In the genomic region with DNA sequence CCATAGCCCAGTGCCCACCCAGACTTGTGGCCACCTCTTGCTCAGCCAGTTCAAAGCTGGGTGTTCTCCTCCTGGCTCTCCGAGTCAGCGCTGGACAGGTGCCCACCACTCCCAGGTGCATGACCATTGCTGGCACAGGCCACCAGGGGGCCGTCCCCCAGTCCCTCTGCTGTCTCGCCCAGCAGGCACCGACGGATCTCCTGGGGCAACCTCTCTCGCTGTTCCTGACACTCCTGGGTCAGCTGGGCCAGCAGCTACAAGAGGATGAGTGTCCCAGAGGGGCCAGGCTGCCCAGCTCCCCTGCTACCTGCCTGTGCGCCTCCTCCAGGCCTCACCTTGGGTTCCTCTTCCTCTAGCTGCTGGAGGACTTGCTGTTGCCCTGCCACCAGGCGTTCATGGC, we compare ENCODE assay signal across 10 mouse cellular contexts. TPM values are rescaled to one million over a fixed set of nuclear protein-coding genes. Genes with fewer than 3 reads are reported as not detected.
DNase-seq lines count a peak whose midpoint lies in the region; ATAC-seq lines count a peak whose summit lies in the region.
"Had no signal": no experiment of that assay in that cellular context is flagged by ENCODE, and none has a peak within 500 bp of the region (broad histone marks: within the 10 kb centered on the region; RNA-seq: fewer than 3 reads in every experiment).

No protein-coding gene starts in this region.

- H3K4me2 ChIP-seq in liver, embryonic 12.5 days = no peak overlapping the region
- H3K4me2 ChIP-seq in intestine, embryonic 15.5 days (replicated peaks) = 0 out of 2 replicates have a peak overlapping the region, but pooled peaks have one; percentile 3
- H3K4me2 ChIP-seq: embryonic facial prominence, embryonic 13.5 days; liver, embryonic 15.5 days had no signal

- peaks cover 55% of the 10 kb centered on the region for H3K36me3 ChIP-seq in liver, embryonic 12.5 days
- H3K36me3 ChIP-seq in intestine, embryonic 15.5 days = peaks cover 46% of the 10 kb centered on the region
- H3K36me3 ChIP-seq in splenic B cell, adult 2 months (ENCODE audit: control insufficient read depth, insufficient read depth, low read length, poor library complexity, severe bottlenecking) = no peaks in the 10 kb centered on the region

- no peaks in the 10 kb centered on the region for H3K27me3 ChIP-seq in liver, embryonic 12.5 days (replicated peaks)
- no peaks in the 10 kb centered on the region for H3K27me3 ChIP-seq in intestine, embryonic 15.5 days (replicated peaks)
- no peaks in the 10 kb centered on the region for H3K27me3 ChIP-seq in splenic B cell, adult 2 months (ENCODE audit: control insufficient read depth, insufficient read depth, low read length, poor library complexity, severe bottlenecking)
- H3K27me3 ChIP-seq: embryonic facial prominence, embryonic 13.5 days; liver, embryonic 15.5 days had no signal

- no peak for ATAC-seq in cerebellum, adult (ENCODE audit: insufficient number of reproducible peaks, low FRiP score, low TSS enrichment)
- no peak for ATAC-seq in liver, embryonic 12.5 days
- no peak for ATAC-seq in intestine, embryonic 15.5 days

- peaks cover 44% of the 10 kb centered on the region for H3K4me1 ChIP-seq in liver, embryonic 12.5 days
- peaks cover 32% of the 10 kb centered on the region for H3K4me1 ChIP-seq in intestine, embryonic 15.5 days (replicated peaks)

- DNase-seq in cerebellum, adult 11-12 months = peak; percentile 72
- DNase-seq in liver = no peak
- peak; percentile 56 for DNase-seq in splenic B cell, adult 2 months (ENCODE audit: low read depth, low spot score)
- no peak for DNase-seq in right cerebral cortex, adult 18-20 months
- DNase-seq in right cerebral cortex, postnatal 14 days = no peak

- H3K27ac ChIP-seq in liver, embryonic 12.5 days = 0 out of 2 replicates have a peak overlapping the region, but pooled peaks have one; percentile 2
- H3K27ac ChIP-seq in intestine, embryonic 15.5 days = peak overlapping the region; percentile 36; the same call in 1 of the 2 replicates
- H3K27ac ChIP-seq: embryonic facial prominence, embryonic 13.5 days had no signal

- no peak overlapping the region for H3K4me3 ChIP-seq in liver, embryonic 12.5 days
- H3K4me3 ChIP-seq in intestine, embryonic 15.5 days (replicated peaks) = no peak overlapping the region
- H3K4me3 ChIP-seq: embryonic facial prominence, embryonic 13.5 days; liver, embryonic 15.5 days had no signal

- no peaks in the 10 kb centered on the region for H3K9me3 ChIP-seq in liver, embryonic 12.5 days (replicated peaks)
- no peaks in the 10 kb centered on the region for H3K9me3 ChIP-seq in intestine, embryonic 15.5 days
- H3K9me3 ChIP-seq: embryonic facial prominence, embryonic 13.5 days; liver, embryonic 15.5 days had no signal

- H3K9ac ChIP-seq in liver, embryonic 12.5 days = no peak overlapping the region
- H3K9ac ChIP-seq in intestine, embryonic 15.5 days = no peak overlapping the region
- H3K9ac ChIP-seq: embryonic facial prominence, embryonic 13.5 days; liver, embryonic 15.5 days had no signal

- WGBS in liver, embryonic 12.5 days (ENCODE audit: insufficient replicate concordance) = 67% methylated on average over 9 of the region's 9 CpGs
- WGBS in intestine, embryonic 15.5 days = 45% methylated on average over 9 of the region's 9 CpGs

RNA-seq across cellular contexts. Expression of a gene that starts 11.8 kb away (rescaled TPM):
- polyA plus RNA-seq in liver, embryonic 12.5 days (2016; fragmentation: Nextera tagmentation; extraction: Ambion mirVana) = 8.8 and 9.9 TPM in 2 replicates
- 20.4 and 25.5 TPM in 2 replicates for polyA plus RNA-seq in intestine, embryonic 15.5 days (2015; fragmentation: Nextera tagmentation; extraction: Ambion mirVana)

RNA-seq across cellular contexts. Expression of a gene that starts 12.4 kb away (rescaled TPM):
- polyA plus RNA-seq in liver, embryonic 12.5 days (2016; fragmentation: Nextera tagmentation; extraction: Ambion mirVana) = 36.4 and 37.6 TPM in 2 replicates
- 70.0 and 72.4 TPM in 2 replicates for polyA plus RNA-seq in intestine, embryonic 15.5 days (2015; fragmentation: Nextera tagmentation; extraction: Ambion mirVana)

RNA-seq across cellular contexts. Expression of a gene that starts 19.7 kb away (rescaled TPM):
- polyA plus RNA-seq in liver, embryonic 12.5 days (2016; fragmentation: Nextera tagmentation; extraction: Ambion mirVana) = 0.05 TPM in 1 of 2 replicates, not detected in the other
- polyA plus RNA-seq in intestine, embryonic 15.5 days (2015; fragmentation: Nextera tagmentation; extraction: Ambion mirVana) = 0.29 and 0.40 TPM in 2 replicates

RNA-seq across cellular contexts. Expression of a gene that starts 20.7 kb away (rescaled TPM):
- polyA plus RNA-seq in liver, embryonic 12.5 days (2016; fragmentation: Nextera tagmentation; extraction: Ambion mirVana) = 153 and 155 TPM in 2 replicates
- 177 and 188 TPM in 2 replicates for polyA plus RNA-seq in intestine, embryonic 15.5 days (2015; fragmentation: Nextera tagmentation; extraction: Ambion mirVana)

RNA-seq across cellular contexts. Expression of a gene that starts 22.2 kb away (rescaled TPM):
- 13.6 and 14.4 TPM in 2 replicates for polyA plus RNA-seq in liver, embryonic 12.5 days (2016; fragmentation: Nextera tagmentation; extraction: Ambion mirVana)
- 187 and 198 TPM in 2 replicates for polyA plus RNA-seq in intestine, embryonic 15.5 days (2015; fragmentation: Nextera tagmentation; extraction: Ambion mirVana)

Comparison
In these comparisons a context has a peak if more than half of its experiments do, and no peak if none do; other contexts are left out.
1. DNase-seq: peak in cerebellum, adult 11-12 months (single experiment) and splenic B cell, adult 2 months (single experiment); none in liver (single experiment), right cerebral cortex, adult 18-20 months (single experiment) and right cerebral cortex, postnatal 14 days (single experiment).